Mouse (Mus musculus): Measurements from ENCODE around the gene Enkur. TPM values are rescaled to one million over a fixed set of nuclear protein-coding genes. Genes with fewer than 3 reads are reported as not detected.

Gene Enkur
- polyA plus RNA-seq, 1 experiment = 0.09 TPM

- Histone ChIP-seq H3K4me3 (ENCODE audit: low read depth, low read length) (no peak overlapping the region), H3K27me3 (ENCODE audit: control insufficient read depth, insufficient read depth, low read length) (no peaks in the 10 kb centered on the region), H3K27ac (ENCODE audit: insufficient read depth, low read depth, low read length) (no peak overlapping the region), H3K4me1 (ENCODE audit: control insufficient read depth, insufficient read depth, insufficient read length, low read length) (no peaks in the 10 kb centered on the region), H3K36me3 (ENCODE audit: control insufficient read depth, insufficient read depth, low read length) (0 out of 2 replicates have a peak, but pooled peaks cover 1% of the 10 kb centered on the region)
- TF ChIP-seq CTCF (IDR thresholded peaks at IDR 0.05; ENCODE audit: extremely low read depth, insufficient read length, insufficient replicate concordance, low read depth, low read length) (no peak), POLR2A (IDR thresholded peaks at IDR 0.05; ENCODE audit: low read depth, low read length) (no peak)
Observed at GRCm38 (mm10) chr2:21214322-21214721, 9.2 kb upstream of the Enkur start.

- no peak overlapping the region for H3K27ac ChIP-seq (ENCODE audit: insufficient read depth, low read depth, low read length)
- no peaks in the 10 kb centered on the region for H3K27me3 ChIP-seq (ENCODE audit: control insufficient read depth, insufficient read depth, low read length)
- 73% methylated on average over 6 of the region's 6 CpGs for WGBS
- TF ChIP-seq CTCF (IDR thresholded peaks at IDR 0.05; ENCODE audit: extremely low read depth, insufficient read length, insufficient replicate concordance, low read depth, low read length) (no peak), POLR2A (IDR thresholded peaks at IDR 0.05; ENCODE audit: low read depth, low read length) (no peak)
- no peaks in the 10 kb centered on the region for H3K4me1 ChIP-seq (ENCODE audit: control insufficient read depth, insufficient read depth, insufficient read length, low read length)
- no peak overlapping the region for H3K4me3 ChIP-seq (ENCODE audit: low read depth, low read length)
- H3K36me3 ChIP-seq (ENCODE audit: control insufficient read depth, insufficient read depth, low read length) = 0 out of 2 replicates have a peak, but pooled peaks cover 1% of the 10 kb centered on the region
Observed at GRCm38 (mm10) chr2:21211361-21211760, 6.2 kb upstream of the Enkur start.

GRCm38 (mm10) chr2:21206278-21206677 is 1.1 kb upstream of the Enkur start:
- Histone ChIP-seq H3K27ac (ENCODE audit: insufficient read depth, low read depth, low read length) (no peak overlapping the region), H3K27me3 (ENCODE audit: control insufficient read depth, insufficient read depth, low read length) (no peaks in the 10 kb centered on the region), H3K4me3 (ENCODE audit: low read depth, low read length) (peak overlapping the region; percentile 79), H3K36me3 (ENCODE audit: control insufficient read depth, insufficient read depth, low read length) (no peaks in the 10 kb centered on the region), H3K4me1 (ENCODE audit: control insufficient read depth, insufficient read depth, insufficient read length, low read length) (peaks cover 2% of the 10 kb centered on the region; the same call in 1 of the 2 replicates)
- no peak for TF ChIP-seq CTCF (IDR thresholded peaks at IDR 0.05; ENCODE audit: extremely low read depth, insufficient read length, insufficient replicate concordance, low read depth, low read length)
- TF ChIP-seq POLR2A (IDR thresholded peaks at IDR 0.05; ENCODE audit: low read depth, low read length) = no peak
- 38% methylated on average over 6 of the region's 6 CpGs for WGBS

- TF ChIP-seq POLR2A (IDR thresholded peaks at IDR 0.05; ENCODE audit: low read depth, low read length) = no peak
- TF ChIP-seq CTCF (IDR thresholded peaks at IDR 0.05; ENCODE audit: extremely low read depth, insufficient read length, insufficient replicate concordance, low read depth, low read length) = no peak
- peaks cover 2% of the 10 kb centered on the region; the same call in 1 of the 2 replicates for H3K4me1 ChIP-seq (ENCODE audit: control insufficient read depth, insufficient read depth, insufficient read length, low read length)
- peak overlapping the region; percentile 51 for H3K27ac ChIP-seq (ENCODE audit: insufficient read depth, low read depth, low read length)
- WGBS = 0% methylated on average over 19 of the region's 19 CpGs
- peak overlapping the region; percentile 79 for H3K4me3 ChIP-seq (ENCODE audit: low read depth, low read length)
- no peaks in the 10 kb centered on the region for H3K27me3 ChIP-seq (ENCODE audit: control insufficient read depth, insufficient read depth, low read length)
- no peaks in the 10 kb centered on the region for H3K36me3 ChIP-seq (ENCODE audit: control insufficient read depth, insufficient read depth, low read length)
Observed at GRCm38 (mm10) chr2:21205831-21206159, 630 bp upstream of the Enkur start.

- H3K4me1 ChIP-seq (ENCODE audit: control insufficient read depth, insufficient read depth, insufficient read length, low read length) = peaks cover 2% of the 10 kb centered on the region; the same call in 1 of the 2 replicates
- no peaks in the 10 kb centered on the region for H3K36me3 ChIP-seq (ENCODE audit: control insufficient read depth, insufficient read depth, low read length)
- TF ChIP-seq CTCF (IDR thresholded peaks at IDR 0.05; ENCODE audit: extremely low read depth, insufficient read length, insufficient replicate concordance, low read depth, low read length) = no peak
- no peak for TF ChIP-seq POLR2A (IDR thresholded peaks at IDR 0.05; ENCODE audit: low read depth, low read length)
- no peak overlapping the region for H3K4me3 ChIP-seq (ENCODE audit: low read depth, low read length)
- 26% methylated on average over 2 of the region's 2 CpGs for WGBS
- H3K27ac ChIP-seq (ENCODE audit: insufficient read depth, low read depth, low read length) = no peak overlapping the region
- no peaks in the 10 kb centered on the region for H3K27me3 ChIP-seq (ENCODE audit: control insufficient read depth, insufficient read depth, low read length)
Observed at GRCm38 (mm10) chr2:21202754-21203153, 2.4 kb downstream of the Enkur start.

GRCm38 (mm10) chr2:21199051-21199450 is 6.1 kb downstream of the Enkur start:
- no peak overlapping the region for H3K4me3 ChIP-seq (ENCODE audit: low read depth, low read length)
- H3K36me3 ChIP-seq (ENCODE audit: control insufficient read depth, insufficient read depth, low read length) = no peaks in the 10 kb centered on the region
- H3K27me3 ChIP-seq (ENCODE audit: control insufficient read depth, insufficient read depth, low read length) = no peaks in the 10 kb centered on the region
- no peak for TF ChIP-seq CTCF (IDR thresholded peaks at IDR 0.05; ENCODE audit: extremely low read depth, insufficient read length, insufficient replicate concordance, low read depth, low read length)
- no peak for TF ChIP-seq POLR2A (IDR thresholded peaks at IDR 0.05; ENCODE audit: low read depth, low read length)
- 24% methylated on average over 3 of the region's 3 CpGs for WGBS
- H3K27ac ChIP-seq (ENCODE audit: insufficient read depth, low read depth, low read length) = no peak overlapping the region
- no peaks in the 10 kb centered on the region; the same call in 1 of the 2 replicates for H3K4me1 ChIP-seq (ENCODE audit: control insufficient read depth, insufficient read depth, insufficient read length, low read length)

- H3K27me3 ChIP-seq (ENCODE audit: control insufficient read depth, insufficient read depth, low read length) = no peaks in the 10 kb centered on the region
- no peak for TF ChIP-seq POLR2A (IDR thresholded peaks at IDR 0.05; ENCODE audit: low read depth, low read length)
- TF ChIP-seq CTCF (IDR thresholded peaks at IDR 0.05; ENCODE audit: extremely low read depth, insufficient read length, insufficient replicate concordance, low read depth, low read length) = no peak
- WGBS = 90% methylated on average over 5 of the region's 5 CpGs
Observed at GRCm38 (mm10) chr2:21195233-21195632, 9.9 kb downstream of the Enkur start.

More at GRCm38 (mm10) chr2:21195233-21195632, 9.9 kb downstream of the Enkur start:
- Histone ChIP-seq H3K4me3 (ENCODE audit: low read depth, low read length) (no peak overlapping the region), H3K4me1 (ENCODE audit: control insufficient read depth, insufficient read depth, insufficient read length, low read length) (no peaks in the 10 kb centered on the region; the same call in 1 of the 2 replicates), H3K27ac (ENCODE audit: insufficient read depth, low read depth, low read length) (no peak overlapping the region), H3K36me3 (ENCODE audit: control insufficient read depth, insufficient read depth, low read length) (no peaks in the 10 kb centered on the region)
